7 mouse cellular contexts compared by ENCODE assay signal in genomic region chr19:42170025-42170969, GRCm38 (mm10). TPM values are rescaled to one million over a fixed set of nuclear protein-coding genes. Genes with fewer than 3 reads are reported as not detected.
DNase-seq lines count a peak whose midpoint lies in the region; ATAC-seq lines count a peak whose summit lies in the region.

No protein-coding gene starts in this region.

- peaks cover 22% of the 10 kb centered on the region for H3K4me1 ChIP-seq in intestine, embryonic 15.5 days (replicated peaks)
- H3K4me1 ChIP-seq in midbrain, embryonic 10.5 days: peaks cover 12% of the 10 kb centered on the region

- H3K27ac ChIP-seq in intestine, embryonic 15.5 days: peak overlapping the region; percentile 57
- H3K27ac ChIP-seq in midbrain, embryonic 10.5 days (replicated peaks): peak overlapping the region; percentile 87

- H3K9me3 ChIP-seq in intestine, embryonic 15.5 days: no peaks in the 10 kb centered on the region
- H3K9me3 ChIP-seq in midbrain, embryonic 10.5 days (replicated peaks): no peaks in the 10 kb centered on the region

- WGBS in intestine, embryonic 15.5 days: 2% methylated on average over 55 of the region's 56 CpGs
- 2% methylated on average over 55 of the region's 56 CpGs for WGBS in midbrain, embryonic 10.5 days

- H3K27me3 ChIP-seq in intestine, embryonic 15.5 days (replicated peaks): peaks cover 5% of the 10 kb centered on the region; the same call in 1 of the 2 replicates
- H3K27me3 ChIP-seq in midbrain, embryonic 10.5 days (ENCODE audit: low read depth, poor library complexity, severe bottlenecking): peaks cover 31% of the 10 kb centered on the region

- peak overlapping the region; percentile 83 for H3K9ac ChIP-seq in intestine, embryonic 15.5 days

- H3K36me3 ChIP-seq in intestine, embryonic 15.5 days: no peaks in the 10 kb centered on the region
- no peaks in the 10 kb centered on the region for H3K36me3 ChIP-seq in midbrain, embryonic 10.5 days

- peak; percentile 92 to 94 for DNase-seq in adrenal gland, adult 18-20 months (ENCODE audit: low spot score in 2 of 2)
- DNase-seq in embryo, embryonic 11 days: peak; percentile 96
- peak; percentile 90 for DNase-seq in gastrocnemius, postnatal 25 days
- DNase-seq in left cerebral cortex, postnatal 25 days (ENCODE audit: low spot score in 2 of 2): peak; percentile 94 to 96
- DNase-seq in midbrain, embryonic 10.5 days (ENCODE audit: low spot score): peak; percentile 90
- DNase-seq in right cerebral cortex, postnatal 4 days: peak; percentile 88

- H3K4me2 ChIP-seq in intestine, embryonic 15.5 days (replicated peaks): peak overlapping the region; percentile 89

- peak overlapping the region; percentile 82 for H3K4me3 ChIP-seq in intestine, embryonic 15.5 days (replicated peaks)
- H3K4me3 ChIP-seq in midbrain, embryonic 10.5 days: peak overlapping the region; percentile 96

- intact Hi-C loops in left cerebral cortex, postnatal 25 days (cut with DNase I): no loop called here

- ATAC-seq in intestine, embryonic 15.5 days: peak; percentile 92

RNA-seq across cellular contexts. Expression of gene Zfyve27, which starts 6.5 kb away (rescaled TPM):
- total RNA-seq in adrenal gland, adult 18-20 months (2021): 10 to 100 TPM; 44.6 to 55.1 TPM
- total RNA-seq in gastrocnemius, postnatal 25 days (2021): 10 to 100 TPM; 10.3 to 12.0 TPM
- 20.6 and 21.5 TPM in 2 replicates for polyA plus RNA-seq in intestine, embryonic 15.5 days (2015; fragmentation: Nextera tagmentation; extraction: Ambion mirVana)
- 10 to 100 TPM; 84.6 to 95.8 TPM for total RNA-seq in left cerebral cortex, postnatal 25 days (2021)
- 29.4 and 36.4 TPM in 2 replicates for polyA plus RNA-seq in midbrain, embryonic 10.5 days (2016; fragmentation: Nextera tagmentation; extraction: Ambion mirVana)

RNA-seq across cellular contexts. Expression of gene Marveld1, which starts 23.1 kb away (rescaled TPM):
- total RNA-seq in adrenal gland, adult 18-20 months (2021): 10 to 100 TPM; 33.9 to 41.1 TPM
- total RNA-seq in gastrocnemius, postnatal 25 days (2021): 10 to 100 TPM in 1 of 2 experiments, 1 to 10 TPM in 1; 6.8 to 11.8 TPM
- polyA plus RNA-seq in intestine, embryonic 15.5 days (2015; fragmentation: Nextera tagmentation; extraction: Ambion mirVana): 9.4 and 12.3 TPM in 2 replicates
- total RNA-seq in left cerebral cortex, postnatal 25 days (2021): 1 to 10 TPM; 9.8 to 9.9 TPM
- polyA plus RNA-seq in midbrain, embryonic 10.5 days (2016; fragmentation: Nextera tagmentation; extraction: Ambion mirVana): 3.2 and 3.6 TPM in 2 replicates

RNA-seq across cellular contexts. Expression of gene Sfrp5, which starts 31.8 kb away (rescaled TPM):
- total RNA-seq in adrenal gland, adult 18-20 months (2021): 1 to 10 TPM; 3.4 to 5.9 TPM
- total RNA-seq in gastrocnemius, postnatal 25 days (2021): 1 to 10 TPM; 4.0 to 5.7 TPM
- polyA plus RNA-seq in intestine, embryonic 15.5 days (2015; fragmentation: Nextera tagmentation; extraction: Ambion mirVana): 9.2 and 14.0 TPM in 2 replicates
- 1 to 10 TPM in 1 of 2 experiments, under 1 TPM in 1; 0.62 to 1.3 TPM for total RNA-seq in left cerebral cortex, postnatal 25 days (2021)
- 0.06 TPM in 2 replicates for polyA plus RNA-seq in midbrain, embryonic 10.5 days (2016; fragmentation: Nextera tagmentation; extraction: Ambion mirVana)

RNA-seq across cellular contexts. Expression of gene Avpi1, which starts 41.4 kb away (rescaled TPM):
- total RNA-seq in adrenal gland, adult 18-20 months (2021): 100 to 1,000 TPM in 1 of 2 experiments, 10 to 100 TPM in 1; 81.8 to 108 TPM
- 1 to 10 TPM; 8.4 to 9.3 TPM for total RNA-seq in gastrocnemius, postnatal 25 days (2021)
- polyA plus RNA-seq in intestine, embryonic 15.5 days (2015; fragmentation: Nextera tagmentation; extraction: Ambion mirVana): 36.4 and 40.7 TPM in 2 replicates
- 10 to 100 TPM; 28.2 to 29.1 TPM for total RNA-seq in left cerebral cortex, postnatal 25 days (2021)
- 15.7 and 17.7 TPM in 2 replicates for polyA plus RNA-seq in midbrain, embryonic 10.5 days (2016; fragmentation: Nextera tagmentation; extraction: Ambion mirVana)

Comparison
In these comparisons a context has a peak if more than half of its experiments do, and no peak if none do; other contexts are left out.
1. Peak in every context shown above with its lines: DNase-seq, ATAC-seq, H3K4me3 ChIP-seq and H3K27ac ChIP-seq.